Mouse (Mus musculus) stomach, postnatal 0 days (tissue): ENCODE data around the gene Mybpc2.

Source experiments
- CTCF ChIP-seq: IDR thresholded peaks from 2 replicates; pipeline ENCODE4 v1.5.1; 2016; ENCODE audit warnings: antibody characterized with exemption, low read depth, mild to moderate bottlenecking, moderate library complexity
- EP300 ChIP-seq: optimal IDR thresholded peaks from 2 replicates; pipeline ENCODE3; 2016; ENCODE audit warnings: antibody characterized with exemption

DNA sequence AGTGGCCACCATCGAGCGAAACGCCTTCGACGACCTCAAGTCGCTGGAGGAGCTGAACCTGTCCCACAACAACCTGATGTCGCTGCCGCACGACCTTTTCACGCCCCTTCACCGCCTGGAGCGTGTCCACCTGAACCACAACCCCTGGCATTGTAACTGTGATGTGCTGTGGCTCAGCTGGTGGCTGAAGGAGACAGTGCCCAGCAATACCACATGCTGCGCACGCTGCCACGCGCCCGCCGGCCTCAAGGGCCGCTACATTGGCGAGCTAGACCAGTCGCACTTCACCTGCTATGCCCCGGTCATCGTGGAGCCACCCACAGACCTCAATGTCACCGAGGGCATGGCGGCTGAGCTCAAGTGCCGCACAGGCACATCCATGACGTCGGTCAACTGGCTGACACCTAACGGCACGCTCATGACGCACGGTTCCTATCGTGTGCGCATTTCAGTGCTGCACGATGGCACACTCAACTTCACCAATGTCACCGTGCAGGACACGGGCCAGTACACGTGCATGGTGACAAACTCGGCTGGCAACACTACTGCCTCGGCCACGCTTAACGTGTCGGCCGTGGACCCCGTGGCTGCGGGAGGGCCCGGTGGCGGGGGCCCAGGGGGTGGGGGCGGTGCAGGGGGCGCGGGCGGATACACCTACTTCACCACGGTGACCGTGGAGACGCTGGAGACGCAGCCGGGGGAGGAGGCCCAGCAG lies 62.8 kb downstream of the Mybpc2 start:
- TF ChIP-seq CTCF (no peak), EP300 (no peak)
